Mouse (Mus musculus) liver, postnatal 0 days (tissue): ENCODE measurements around the gene Mettl17.

Experiments
- CTCF ChIP-seq: sonication (generic); IDR thresholded peaks from 2 replicates; pipeline ENCODE4 v1.5.1; 2016; ENCODE audit warnings: antibody characterized with exemption, low read depth
- EP300 ChIP-seq: IDR thresholded peaks from 2 replicates; pipeline ENCODE4 v1.6.1; 2016; ENCODE audit warnings: antibody characterized with exemption, low read depth, mild to moderate bottlenecking

DNA sequence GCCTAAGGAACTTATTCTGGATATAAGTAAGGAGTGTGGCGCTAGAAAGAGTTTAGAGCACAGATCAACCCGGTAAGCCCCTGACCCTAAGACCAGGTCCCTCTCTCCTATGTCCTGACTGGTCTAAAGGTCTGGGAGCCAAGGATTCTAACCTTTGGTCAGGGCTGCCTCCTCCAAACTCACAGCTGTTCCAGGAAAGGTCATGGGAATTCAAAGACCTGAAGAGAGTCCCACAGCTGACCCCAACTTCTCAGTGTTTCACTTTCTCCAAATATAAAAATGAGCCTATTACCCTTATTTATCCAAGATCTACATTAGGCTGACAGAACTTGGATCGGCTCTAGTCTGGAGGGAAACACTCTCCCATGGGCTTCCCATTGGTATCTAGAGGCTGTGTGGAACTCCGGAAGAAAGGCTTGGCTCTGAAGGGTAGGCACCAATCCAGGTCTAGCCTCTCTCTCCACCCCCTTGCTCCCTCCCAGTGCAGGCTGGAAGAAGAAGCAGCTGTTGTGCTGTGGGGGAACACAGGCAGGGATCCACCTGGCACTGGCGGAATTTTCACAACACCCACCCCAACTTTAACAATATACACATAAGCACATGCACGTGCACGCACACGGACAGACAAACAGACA lies 44.8 kb downstream of the Mettl17 start:
- no peak for TF ChIP-seq CTCF
- TF ChIP-seq EP300 = peak; percentile 33; the same call in 1 of the 2 replicates
